Mouse (Mus musculus) heart, postnatal 0 days (tissue): ENCODE results near the gene Cct5. TPM values are rescaled to one million over a fixed set of nuclear protein-coding genes. Genes with fewer than 3 reads are reported as not detected.

Experiments
- ATAC-seq: fragments of 200-750 bp; cut with Nextera tagmentation; 2 replicates; pipeline ENCODE4 v1.8.0; 2017; ENCODE audit warnings: low read depth, moderate number of reproducible peaks, moderate library complexity; ENCODE audit not compliant: insufficient read depth
- DNase-seq: peaks from one replicate; pipeline ENCODE4 v3.0.0-alpha.2; 2016; ENCODE audit warnings: low spot score
- H3K27ac ChIP-seq: fragments of 300-500 bp; sonication (generic); 2 replicates; pipeline ENCODE4 v1.5.1; 2014; ENCODE audit warnings: low read depth, mild to moderate bottlenecking
- H3K27me3 ChIP-seq: fragments of 300-500 bp; sonication (generic); 2 replicates; pipeline ENCODE4 v1.6.1; 2014; ENCODE audit warnings: low read length, mixed read lengths; ENCODE audit not compliant: control insufficient read depth, insufficient read depth
- H3K36me3 ChIP-seq: fragments of 300-500 bp; sonication (generic); replicated peaks from 2 replicates; pipeline ENCODE4 v1.6.1; 2014; ENCODE audit warnings: low read length, mixed read lengths; ENCODE audit not compliant: control insufficient read depth, insufficient read depth
- H3K4me1 ChIP-seq: fragments of 300-500 bp; sonication (generic); 2 replicates; pipeline ENCODE4 v1.6.1; 2014; ENCODE audit warnings: antibody characterized with exemption; ENCODE audit not compliant: control insufficient read depth, insufficient read depth
- H3K4me2 ChIP-seq: fragments of 300-500 bp; sonication (generic); 2 replicates; pipeline ENCODE4 v1.6.1; 2014; ENCODE audit warnings: low read depth, mild to moderate bottlenecking, low read length, moderate library complexity
- H3K4me3 ChIP-seq: fragments of 300-500 bp; sonication (generic); 2 replicates; pipeline ENCODE4 v1.5.1; 2014; ENCODE audit warnings: low read depth, low read length
- H3K9ac ChIP-seq: fragments of 300-500 bp; sonication (generic); replicated peaks from 2 replicates; pipeline ENCODE4 v1.6.1; 2014; ENCODE audit warnings: low read depth, low read length, mixed read lengths
- H3K9me3 ChIP-seq: fragments of 300-500 bp; sonication (generic); replicated peaks from 2 replicates; pipeline ENCODE4 v1.6.1; 2016; ENCODE audit warnings: low read length; ENCODE audit not compliant: control insufficient read depth
- CTCF ChIP-seq: IDR thresholded peaks from 2 replicates; pipeline ENCODE4 v1.5.1; 2016; ENCODE audit warnings: antibody characterized with exemption, control low read depth, low read depth
- EP300 ChIP-seq: IDR thresholded peaks from 2 replicates; pipeline ENCODE4 v1.6.1; 2016; ENCODE audit warnings: antibody characterized with exemption, low read depth
- WGBS: fragments of 180-500 bp; shearing (Covaris S2); extraction: QIAGEN DNeasy Blood & Tissue Kit; methylation state at CpG from one replicate; pipeline ENCODE4 v1.1.7; 2014; 5-methylcytosine and 5-hydroxymethylcytosine counted together
- polyA plus RNA-seq: library from polyadenylated mRNA; unstranded; fragments of >200 nt; fragmentation: Nextera tagmentation; extraction: Ambion mirVana; gene quantifications from 2 replicates; pipeline ENCODE4 v1.2.1, GENCODE M21; 2015
- total RNA-seq: library from RNA; depleted of rRNA; stranded (reverse); fragments of >200 nt; gene quantifications from 2 replicates; pipeline ENCODE4 v1.2.3, GENCODE M21; 2014; ENCODE audit warnings: low replicate concordance

Cct5 gene
- total and polyA plus RNA-seq, 2 experiments from 2014 or later: 215 to 243 TPM

- DNase-seq (no peak), ATAC-seq (peak; percentile 42)
- no peak for TF ChIP-seq CTCF
- no peak for TF ChIP-seq EP300
- H3K4me2 ChIP-seq: peak overlapping the region; percentile 48; the same call in 1 of the 2 replicates
- no peak overlapping the region for H3K4me3 ChIP-seq
- H3K27ac ChIP-seq: no peak overlapping the region
- WGBS: 39% methylated on average over 9 of the region's 9 CpGs
- H3K9me3 ChIP-seq: no peaks in the 10 kb centered on the region
- H3K27me3 ChIP-seq: no peaks in the 10 kb centered on the region
- no peak overlapping the region for H3K9ac ChIP-seq
- H3K4me1 ChIP-seq: peaks cover 12% of the 10 kb centered on the region; the same call in 1 of the 2 replicates
- H3K36me3 ChIP-seq: no peaks in the 10 kb centered on the region
These were observed 32.1 kb downstream of the Cct5 start for GRCm38 (mm10) chr15:31569325-31570022.

- Histone ChIP-seq H3K4me2 (peak overlapping the region; percentile 48), H3K36me3 (no peaks in the 10 kb centered on the region), H3K9me3 (no peaks in the 10 kb centered on the region), H3K27ac (peak overlapping the region; percentile 69), H3K27me3 (no peaks in the 10 kb centered on the region), H3K4me3 (peak overlapping the region; percentile 25), H3K9ac (peak overlapping the region; percentile 42), H3K4me1 (peaks cover 16% of the 10 kb centered on the region; the same call in 1 of the 2 replicates)
- ATAC-seq (peak; percentile 93), DNase-seq (peak; percentile 79)
- 5% methylated on average over 12 of the region's 12 CpGs for WGBS
- TF ChIP-seq CTCF (no peak), EP300 (no peak)
These were observed 33.0 kb downstream of the Cct5 start for GRCm38 (mm10) chr15:31568581-31568996.

GRCm38 (mm10) chr15:31567431-31567830, 34.2 kb downstream of the Cct5 start:
- Histone ChIP-seq H3K27me3 (no peaks in the 10 kb centered on the region), H3K9me3 (no peaks in the 10 kb centered on the region), H3K9ac (no peak overlapping the region), H3K4me1 (peaks cover 17% of the 10 kb centered on the region; the same call in 1 of the 2 replicates), H3K4me3 (no peak overlapping the region), H3K27ac (no peak overlapping the region), H3K36me3 (no peaks in the 10 kb centered on the region), H3K4me2 (no peak overlapping the region)
- ATAC-seq (no peak), DNase-seq (no peak)
- WGBS: 75% methylated on average over 7 of the region's 7 CpGs
- no peak for TF ChIP-seq CTCF
- no peak for TF ChIP-seq EP300

GRCm38 (mm10) chr15:31565786-31566185, 35.8 kb downstream of the Cct5 start:
- 38% methylated on average over 1 of the region's 1 CpGs for WGBS
- H3K9me3 ChIP-seq: no peaks in the 10 kb centered on the region

GRCm38 (mm10) chr15:31565184-31565583, 36.4 kb downstream of the Cct5 start, which contains the start of gene Cmbl:
Gene Cmbl, plus strand, starts transcription at chr15:31565389.
- Histone ChIP-seq H3K36me3 (no peaks in the 10 kb centered on the region), H3K4me3 (no peak within 1 kb of the TSS), H3K27me3 (no peaks in the 10 kb centered on the region), H3K9me3 (no peaks in the 10 kb centered on the region), H3K4me2 (no peak within 1 kb of the TSS), H3K9ac (no peak within 1 kb of the TSS), H3K4me1 (peaks cover 14% of the 10 kb centered on the region; the same call in 1 of the 2 replicates), H3K27ac (no peak within 1 kb of the TSS)
- ATAC-seq: no peak
- no peak for TF ChIP-seq CTCF
- no peak for TF ChIP-seq EP300
- WGBS: 81% methylated on average over 5 of the region's 5 CpGs
- no peak for DNase-seq

More at GRCm38 (mm10) chr15:31565786-31566185, 35.8 kb downstream of the Cct5 start:
- H3K27ac ChIP-seq: no peak overlapping the region
- DNase-seq (no peak), ATAC-seq (no peak)
- no peak overlapping the region for H3K9ac ChIP-seq
- H3K36me3 ChIP-seq: no peaks in the 10 kb centered on the region
- TF ChIP-seq CTCF: no peak
- no peak for TF ChIP-seq EP300
- no peaks in the 10 kb centered on the region for H3K27me3 ChIP-seq
- no peak overlapping the region for H3K4me2 ChIP-seq
- H3K4me1 ChIP-seq: peaks cover 14% of the 10 kb centered on the region; the same call in 1 of the 2 replicates
- no peak overlapping the region for H3K4me3 ChIP-seq
